Mouse (Mus musculus): ENCODE results near the gene Olfr410. TPM values are rescaled to one million over a fixed set of nuclear protein-coding genes. Genes with fewer than 3 reads are reported as not detected.

Olfr410 gene
- not detected in 2 replicates for polyA plus RNA-seq (2012)

DNA sequence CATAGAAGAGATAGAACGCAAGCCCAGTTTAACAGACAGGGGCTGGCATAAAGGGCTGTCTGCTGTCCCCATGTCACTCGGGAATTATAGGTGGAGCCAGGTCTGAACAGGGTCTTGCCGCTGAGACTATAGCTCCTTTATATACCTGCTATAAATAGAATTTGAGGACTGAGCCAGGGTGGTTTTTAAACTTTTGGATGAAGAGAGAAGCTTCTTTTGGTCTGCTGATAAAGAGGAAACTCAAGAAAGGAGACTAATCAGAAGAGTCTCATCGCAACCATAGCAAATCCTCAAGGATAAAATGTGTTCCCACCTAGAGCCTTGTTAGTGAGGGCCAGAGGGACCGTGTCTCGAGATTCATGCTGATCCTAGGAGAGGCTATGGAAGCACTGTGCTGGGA is at the start of gene Olfr410:
TSS of gene Olfr410 (minus strand) at position 101 of the 400 bp plus-strand sequence.

DNA sequence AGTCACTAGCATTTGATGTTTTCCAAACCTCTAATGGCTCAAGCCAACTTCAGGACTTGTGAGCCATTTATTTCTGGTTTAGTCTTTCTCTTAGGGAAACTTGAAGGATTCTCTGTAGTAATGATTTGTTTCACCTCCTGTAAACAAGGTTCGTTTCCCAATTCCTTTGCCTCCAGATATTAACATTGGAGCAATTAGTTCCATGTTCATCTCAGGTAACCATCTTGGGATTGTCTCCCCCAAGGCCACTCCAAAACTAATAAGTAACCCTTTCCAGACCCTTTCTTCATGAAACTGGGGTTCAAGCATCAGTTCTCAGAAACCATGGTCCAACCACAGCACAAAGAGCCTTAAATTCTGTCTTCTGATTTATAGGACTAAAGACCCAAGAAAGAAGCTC is 23.9 kb upstream of the Olfr410 start, which contains the start of gene Olfr412:
TSS of gene Olfr412 (plus strand) at position 301 of the 400 bp plus-strand sequence.

DNA sequence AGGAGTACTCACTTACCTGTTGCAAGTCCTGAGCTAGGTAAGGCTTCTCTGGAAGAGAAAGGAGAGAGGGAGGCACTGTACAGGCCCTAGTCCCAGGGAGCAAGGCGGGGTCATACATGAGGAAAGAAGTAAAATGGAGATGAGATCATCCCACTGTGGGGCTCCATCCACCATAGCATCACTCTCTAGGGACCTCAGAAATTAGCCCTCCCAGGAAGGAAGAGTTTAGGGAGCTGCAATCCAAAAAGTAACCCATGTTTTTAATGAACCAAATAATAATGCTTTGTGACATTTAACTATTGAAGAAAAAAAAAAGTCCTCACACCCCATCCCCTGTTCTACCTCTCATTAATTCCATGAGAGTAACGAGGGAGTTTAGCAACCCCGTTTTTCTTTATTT is 14.7 kb upstream of the Olfr410 start, which contains the start of gene Olfr411:
TSS of gene Olfr411 (minus strand) at position 101 of the 400 bp plus-strand sequence.

DNA sequence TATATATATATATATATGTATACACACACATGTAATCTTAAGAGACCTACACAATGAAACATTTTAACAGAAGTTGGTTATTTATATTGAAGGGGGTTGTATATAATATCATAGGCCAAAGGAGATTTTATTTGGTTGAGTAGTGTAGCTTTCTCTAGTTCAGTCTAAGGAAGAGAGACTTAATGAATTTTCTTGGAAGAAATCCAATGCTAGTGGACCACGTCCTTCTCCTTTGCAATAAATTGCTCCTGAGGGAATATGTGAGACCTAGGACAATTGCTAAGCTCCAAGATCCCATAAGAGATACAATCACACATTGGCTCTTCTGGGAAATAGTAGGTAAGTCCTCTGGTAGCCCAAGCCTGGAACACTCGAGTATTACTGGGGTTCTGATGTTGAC is 54.4 kb downstream of the Olfr410 start, which contains the start of gene Olfr59:
TSS of gene Olfr59 (plus strand) at position 301 of the 400 bp plus-strand sequence.

Other genes with a start within 250 kb of the Olfr410 start
- gene Olfr401, start 224.3 kb downstream of the Olfr410 start, polyA plus RNA-seq (2012), result not detected in 2 replicates
- gene Olfr402, start 184.5 kb downstream of the Olfr410 start, polyA plus RNA-seq (2012), result not detected in 2 replicates
- gene Olfr403, start 151.8 kb downstream of the Olfr410 start, polyA plus RNA-seq (2012), result not detected in 2 replicates
- gene Olfr43, start 126.7 kb downstream of the Olfr410 start, polyA plus RNA-seq (2012), result not detected in 2 replicates
- gene Olfr406, start 78.2 kb downstream of the Olfr410 start, polyA plus RNA-seq (2012), result not detected in 2 replicates
- gene Olfr59, start 54.3 kb downstream of the Olfr410 start, polyA plus RNA-seq (2012), result not detected in 2 replicates
- gene Olfr411, start 14.6 kb upstream of the Olfr410 start, polyA plus RNA-seq (2012), result not detected in 2 replicates
- not detected in 2 replicates for gene Olfr412, start 24.0 kb upstream of the Olfr410 start, polyA plus RNA-seq (2012)

All from megakaryocyte-erythroid progenitor cell, adult 5 weeks (primary cell).